Mouse (Mus musculus): Measurements from ENCODE around the gene Slc8a1.

- TF ChIP-seq ZC3H11A (IDR thresholded peaks at IDR 0.05; ENCODE audit: borderline replicate concordance, low read depth, low read length) (no peak), MAFK (IDR thresholded peaks at IDR 0.05; ENCODE audit: insufficient read depth, low read depth, low read length) (no peak)
Measured at GRCm38 (mm10) chr17:81579728-81580425, 158.3 kb downstream of the Slc8a1 start.

All from ES-E14 (cell line).